In the genomic region with DNA sequence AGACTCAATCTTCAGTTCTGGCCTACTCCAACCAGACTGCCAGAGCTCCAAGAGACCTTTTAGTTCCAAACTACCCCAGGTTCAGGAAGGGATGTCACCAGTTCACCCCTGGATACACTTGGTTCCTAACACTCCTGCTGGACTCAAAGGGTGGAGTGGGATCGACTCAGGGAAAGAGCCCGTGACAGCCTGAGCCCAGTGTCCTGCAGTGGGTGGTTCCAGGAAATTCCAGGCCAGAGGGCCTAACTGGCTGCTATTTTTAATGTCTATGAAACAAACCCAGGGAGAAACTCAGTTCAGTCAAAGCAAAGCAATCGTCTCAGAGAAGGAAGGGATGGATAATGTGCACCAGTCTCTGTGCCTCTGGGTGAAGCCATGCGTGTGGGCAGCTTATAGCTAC, we compare ENCODE assay signal across 9 mouse cellular contexts.
DNase-seq lines count a peak whose midpoint lies in the region; ATAC-seq and TF ChIP-seq lines count a peak whose summit lies in the region.
"Had no signal": no experiment of that assay in that cellular context is flagged by ENCODE, and none has a peak within 500 bp of the region (broad histone marks: within the 10 kb centered on the region; RNA-seq: fewer than 3 reads in every experiment).

No protein-coding gene starts in this region.

- no peak overlapping the region for H3K4me3 ChIP-seq in testis, adult 2 months (ENCODE audit: control insufficient read depth, low read depth, low read length)
- H3K4me3 ChIP-seq in heart, embryonic 14.5 days (ENCODE audit: control insufficient read depth in 1 of 2, insufficient read depth in 1 of 2, low read depth in 1 of 2, low read length in 2 of 2) = no peak overlapping the region

- H3K9ac ChIP-seq in heart, embryonic 14.5 days (ENCODE audit: low read length) = no peak overlapping the region
- H3K9ac ChIP-seq: liver, embryonic 14.5 days had no signal

- H3K9me3 ChIP-seq in heart, embryonic 14.5 days (ENCODE audit: control insufficient read depth, low read length) = no peaks in the 10 kb centered on the region

- DNase-seq in testis, postnatal 14 days (ENCODE audit: low spot score) = no peak
- peak; percentile 62 to 86 for DNase-seq in kidney, postnatal 25 days
- no peak for DNase-seq in ovary, postnatal 14 days (ENCODE audit: low spot score)
- no peak for DNase-seq in cerebellum, postnatal 14 days
- no peak for DNase-seq in retina, embryonic 14.5 days (ENCODE audit: low spot score)

- no peaks in the 10 kb centered on the region for H3K4me1 ChIP-seq in testis, adult 2 months (ENCODE audit: control insufficient read depth, insufficient read depth, low read length)
- peaks cover 5 to 12% of the 10 kb centered on the region in 2 experiments for H3K4me1 ChIP-seq in heart, embryonic 14.5 days (ENCODE audit: control insufficient read depth in 2 of 2, insufficient read depth in 2 of 2, low read length in 2 of 2)

- WGBS in heart, embryonic 14.5 days = 24% methylated on average over 4 of the region's 4 CpGs

- H3K36me3 ChIP-seq in testis, adult 2 months (ENCODE audit: control insufficient read depth, insufficient read depth, low read length) = no peaks in the 10 kb centered on the region
- no peaks in the 10 kb centered on the region for H3K36me3 ChIP-seq in heart, embryonic 14.5 days (ENCODE audit: control insufficient read depth, insufficient read depth, low read length)

- H3K27ac ChIP-seq in testis, adult 2 months (ENCODE audit: control insufficient read depth, insufficient read depth, low read depth, low read length) = 0 out of 2 replicates have a peak overlapping the region, but pooled peaks have one; percentile 13
- H3K27ac ChIP-seq in heart, embryonic 14.5 days (replicated peaks in 1 of 2; ENCODE audit: control insufficient read depth in 1 of 2, insufficient read depth in 1 of 2, low read depth in 2 of 2, low read length in 2 of 2) = peak overlapping the region; percentile 72 to 73
- H3K27ac ChIP-seq: liver, embryonic 14.5 days had no signal

- no peak for ATAC-seq in heart, embryonic 14.5 days (ENCODE audit: insufficient number of reproducible peaks, insufficient read depth, low FRiP score, low read depth)
- ATAC-seq in granulocyte monocyte progenitor cell, adult 5-6 weeks (replicated peaks; ENCODE audit: poor library complexity, severe bottlenecking) = no peak

- H3K4me2 ChIP-seq in heart, embryonic 14.5 days (ENCODE audit: low read length) = no peak overlapping the region

- no peak for TF ChIP-seq POLR2A in testis, adult 2 months (IDR thresholded peaks at IDR 0.05; ENCODE audit: control insufficient read depth, low read depth, low read length)

- TF ChIP-seq CTCF in testis, adult 2 months (IDR thresholded peaks at IDR 0.05; ENCODE audit: control insufficient read depth, insufficient read depth, insufficient replicate concordance, low read depth, low read length) = no peak

- H3K27me3 ChIP-seq in testis, adult 2 months (ENCODE audit: control insufficient read depth, insufficient read depth, low read length) = no peaks in the 10 kb centered on the region
- H3K27me3 ChIP-seq in heart, embryonic 14.5 days (ENCODE audit: control insufficient read depth, insufficient read depth, low read length) = no peaks in the 10 kb centered on the region

Comparison
In these comparisons a context has a peak if more than half of its experiments do, and no peak if none do; other contexts are left out.
1. DNase-seq: peak in kidney, postnatal 25 days (2 of 2); none in testis, postnatal 14 days (single experiment), ovary, postnatal 14 days (single experiment), cerebellum, postnatal 14 days (0 of 2) and retina, embryonic 14.5 days (single experiment).